Mouse (Mus musculus) layer of hippocampus, adult 11-12 months (tissue): ENCODE measurements around the gene Dmrtc1c1.
"Not testable (repeated sequence)": the region's sequence is repeated elsewhere in the genome, so short reads cannot be mapped to it uniquely, and the experiment has no call there.

Experiments
- DNase-seq: peaks from one replicate; pipeline ENCODE4 v3.0.0; 2022; ENCODE audit warnings: low spot score

Dmrtc1c1 gene

GRCm38 (mm10) chrX:102802663-102803062 is at the start of gene Dmrtc1c1:
Gene Dmrtc1c1 (plus strand): TSS chrX:102802963.
- DNase-seq: not testable (repeated sequence)

GRCm38 (mm10) chrX:102765878-102766277 is 36.9 kb upstream of the Dmrtc1c1 start:
- DNase-seq: no peak

GRCm38 (mm10) chrX:102812311-102812710 is 9.5 kb downstream of the Dmrtc1c1 start:
- DNase-seq: no peak

GRCm38 (mm10) chrX:102854516-102854915 is 51.8 kb downstream of the Dmrtc1c1 start, which contains the start of gene Dmrtc1c2:
Gene Dmrtc1c2 (minus strand): TSS chrX:102854616.
- not testable (repeated sequence) for DNase-seq
